Mouse (Mus musculus) heart, postnatal 4 days (tissue): ENCODE results near the gene Usb1. TPM values are rescaled to one million over a fixed set of nuclear protein-coding genes. Genes with fewer than 3 reads are reported as not detected.
"Not testable (repeated sequence)": the region's sequence is repeated elsewhere in the genome, so short reads cannot be mapped to it uniquely, and the experiment has no call there.

ENCODE experiments used
- DNase-seq: peaks from one replicate; pipeline ENCODE4 v3.0.0; 2021
- total RNA-seq, 2 experiments: library from RNA; stranded (reverse); gene quantifications; 2 replicates each; pipeline ENCODE4 v1.2.3; 2021

The Usb1 gene
- total RNA-seq, 2 experiments from 2014 or later: 20.2 to 22.4 TPM

- no peak for DNase-seq
Measured at GRCm38 (mm10) chr8:95375374-95375930, 43.4 kb downstream of the Usb1 start.

GRCm38 (mm10) chr8:95376309-95376999 is 44.4 kb downstream of the Usb1 start:
- no peak for DNase-seq

- no peak for DNase-seq
Measured at GRCm38 (mm10) chr8:95377101-95377500, 45.0 kb downstream of the Usb1 start.

DNA sequence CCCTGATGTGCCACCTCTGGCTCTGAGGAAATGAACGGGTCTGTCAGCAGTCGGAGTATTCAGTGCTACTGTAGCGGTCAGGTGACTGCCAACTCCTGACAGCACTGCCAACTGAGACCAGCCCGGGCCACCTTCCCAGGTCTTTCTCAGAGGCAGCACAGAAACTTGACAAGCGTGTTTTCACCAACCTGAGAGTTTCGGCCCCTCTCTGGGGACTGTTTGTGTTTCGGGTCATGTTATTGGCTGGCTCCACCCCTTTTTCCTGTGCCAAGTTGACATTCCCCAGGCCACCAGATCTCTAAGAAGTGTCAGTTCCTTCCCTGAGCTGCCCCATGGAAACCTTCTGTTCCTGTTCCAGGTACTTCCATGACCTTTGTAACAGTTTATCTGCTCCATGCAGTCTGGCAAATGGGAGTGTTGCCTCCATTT is 45.8 kb downstream of the Usb1 start:
- peak; percentile 62 for DNase-seq

- DNase-seq: not testable (repeated sequence)
Measured at GRCm38 (mm10) chr8:95378928-95379327, 46.8 kb downstream of the Usb1 start.

GRCm38 (mm10) chr8:95380953-95381352 is 48.9 kb downstream of the Usb1 start:
- DNase-seq: no peak

GRCm38 (mm10) chr8:95381595-95381994 is 49.5 kb downstream of the Usb1 start:
- DNase-seq: no peak

- DNase-seq: no peak
Measured at GRCm38 (mm10) chr8:95384501-95384900, 52.4 kb downstream of the Usb1 start.

GRCm38 (mm10) chr8:95386037-95386436 is 54.0 kb downstream of the Usb1 start:
- DNase-seq: no peak

GRCm38 (mm10) chr8:95387221-95387620 is 55.1 kb downstream of the Usb1 start:
- no peak for DNase-seq

- no peak for DNase-seq
Measured at GRCm38 (mm10) chr8:95387936-95388335, 55.9 kb downstream of the Usb1 start.

- DNase-seq: no peak
Measured at GRCm38 (mm10) chr8:95390312-95390711, 58.2 kb downstream of the Usb1 start.

GRCm38 (mm10) chr8:95391101-95391500 is 59.0 kb downstream of the Usb1 start:
- no peak for DNase-seq

DNA sequence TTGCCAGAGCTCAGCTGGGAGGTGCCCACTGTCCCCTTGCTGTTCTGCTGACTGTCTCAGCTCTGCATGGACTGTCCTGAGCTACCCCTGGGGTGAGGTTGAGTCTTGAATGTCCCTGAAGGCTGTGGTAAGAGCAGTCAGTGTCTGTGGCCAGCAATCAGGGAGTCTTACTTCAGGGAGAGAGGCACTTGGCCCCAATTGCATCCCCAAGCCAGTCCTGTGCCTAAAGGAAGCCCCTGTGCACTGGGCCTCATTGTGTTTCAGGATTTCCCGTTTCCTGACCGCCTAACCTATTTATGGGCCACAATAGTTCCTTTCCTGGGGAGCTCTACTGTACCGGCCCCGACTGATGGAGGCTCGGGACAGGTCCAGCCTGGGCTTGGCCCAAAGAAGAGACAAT is 60.5 kb downstream of the Usb1 start:
- no peak for DNase-seq

DNA sequence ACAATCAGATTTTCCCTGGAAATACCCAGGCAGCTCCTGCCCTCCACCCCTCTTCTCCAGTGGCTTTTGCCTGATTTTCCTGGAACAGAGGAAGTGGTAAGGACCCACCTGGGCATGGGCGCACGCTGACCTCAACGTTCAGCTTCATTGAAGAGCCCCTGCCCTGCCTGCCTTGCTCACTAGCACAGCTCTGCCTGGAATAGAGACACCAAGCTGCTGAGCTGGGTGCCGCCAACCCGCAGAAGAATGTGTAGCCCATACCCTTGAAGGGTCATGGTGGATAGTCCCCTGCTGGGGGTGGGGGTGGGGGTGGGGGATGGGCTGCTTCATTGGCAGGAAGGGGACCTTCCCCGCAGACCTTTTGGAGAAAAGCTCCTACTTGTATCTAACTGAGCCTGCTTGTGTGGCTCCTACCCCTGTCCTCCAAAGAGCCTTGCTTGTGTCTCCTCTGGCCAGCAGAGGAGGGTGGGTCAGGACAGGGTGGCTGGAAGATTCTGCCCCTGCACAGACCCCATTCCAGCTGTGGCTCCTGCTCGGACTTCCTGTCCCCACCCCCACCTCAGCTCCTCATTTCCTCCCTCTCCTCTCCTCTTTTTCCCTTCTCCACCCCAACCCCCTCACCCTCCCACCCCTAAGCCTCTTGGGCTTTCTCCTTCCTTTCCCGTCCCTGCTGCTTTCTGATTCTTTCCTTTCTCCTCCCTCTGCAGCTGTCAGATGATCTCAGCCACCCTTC is 63.3 kb downstream of the Usb1 start:
- DNase-seq: no peak

DNA sequence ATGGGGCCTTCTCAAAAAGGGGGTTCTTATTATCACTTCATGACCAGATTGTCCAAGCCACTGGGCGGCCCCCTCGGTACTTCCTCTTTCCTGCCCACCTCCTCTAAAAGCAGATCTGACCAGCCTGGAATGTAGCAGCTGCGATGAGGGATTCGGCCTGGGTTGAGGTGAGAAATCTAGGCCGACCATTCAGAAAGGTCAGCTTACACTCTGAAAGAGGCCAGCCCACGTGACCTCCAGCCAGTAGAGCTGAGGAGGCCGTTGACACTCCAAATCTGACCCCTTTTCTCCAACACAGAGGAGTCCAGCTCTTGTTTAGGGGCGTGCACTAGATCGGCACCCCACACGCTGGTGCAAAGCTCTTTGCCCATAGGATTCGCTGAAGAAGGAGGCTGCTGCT is 64.7 kb downstream of the Usb1 start:
- no peak for DNase-seq

Other genes with a start within 250 kb of the Usb1 start
- 10 to 100 TPM; 61.4 to 63.9 TPM for gene Kifc3, start 129.5 kb upstream of the Usb1 start, total RNA-seq
- 1 to 10 TPM; 1.1 to 1.9 TPM for gene Cngb1, start 25.7 kb upstream of the Usb1 start, total RNA-seq
- gene Tepp, start 21.7 kb upstream of the Usb1 start, total RNA-seq: not detected
- 10 to 100 TPM; 12.5 to 14.3 TPM for gene Zfp319, start 334 bp upstream of the Usb1 start, total RNA-seq
- 100 to 1,000 TPM; 146 to 149 TPM for gene Mmp15, start 20.0 kb downstream of the Usb1 start, total RNA-seq
- 10 to 100 TPM; 66.9 to 72.9 TPM for gene Cfap20, start 102.6 kb downstream of the Usb1 start, total RNA-seq
- 10 to 100 TPM; 52.5 to 59.4 TPM for gene Csnk2a2, start 157.8 kb downstream of the Usb1 start, total RNA-seq
- under 1 TPM; 0.69 to 0.81 TPM for gene Ccdc113, start 201.8 kb downstream of the Usb1 start, total RNA-seq
- gene Prss54, start 244.1 kb downstream of the Usb1 start, total RNA-seq: not detected